Mouse (Mus musculus): ENCODE measurements around the gene Acd.

- TF ChIP-seq POLR2A (IDR thresholded peaks at IDR 0.05; ENCODE audit: control insufficient read depth, extremely low read depth, insufficient read depth, low read length, poor library complexity) (no peak), CTCF (IDR thresholded peaks at IDR 0.05; ENCODE audit: borderline replicate concordance, control insufficient read depth, extremely low read depth, insufficient read depth, low read length, poor library complexity) (no peak)
Observed at GRCm38 (mm10) chr8:105716302-105716945, 15.5 kb upstream of the Acd start.
